Mouse (Mus musculus) stomach, embryonic 15.5 days (tissue): ENCODE data around the gene Lca5l. TPM values are rescaled to one million over a fixed set of nuclear protein-coding genes. Genes with fewer than 3 reads are reported as not detected.

Experiments used
- polyA plus RNA-seq: library from polyadenylated mRNA; unstranded; fragments of >200 nt; fragmentation: Nextera tagmentation; extraction: Ambion mirVana; gene quantifications from 2 replicates; pipeline ENCODE4 v1.2.1, GENCODE M21; 2015

Gene Lca5l
- polyA plus RNA-seq, 1 experiment from 2014 or later: 1.5 TPM

Other genes with a start within 250 kb of the Lca5l start
- 89.1 and 94.8 TPM in 2 replicates for gene Psmg1, start 201.3 kb downstream of the Lca5l start, polyA plus RNA-seq
- gene Brwd1, start 109.7 kb downstream of the Lca5l start, polyA plus RNA-seq: 75.2 and 76.2 TPM in 2 replicates
- gene Hmgn1, start 64.5 kb downstream of the Lca5l start, polyA plus RNA-seq: 476 and 575 TPM in 2 replicates
- gene Wrb, start 46.9 kb downstream of the Lca5l start, polyA plus RNA-seq: 60.0 and 65.5 TPM in 2 replicates
- gene Sh3bgr, start 8.2 kb upstream of the Lca5l start, polyA plus RNA-seq: 29.2 and 35.6 TPM in 2 replicates
- 0.35 and 0.48 TPM in 2 replicates for gene B3galt5, start 43.5 kb upstream of the Lca5l start, polyA plus RNA-seq